Mouse (Mus musculus) cerebellum, postnatal 10 days (tissue): ENCODE measurements around the gene Tpm1.

ENCODE experiments used
- DNase-seq, 2 experiments: peaks; one replicate each; pipeline ENCODE4 v3.0.0; 2021; ENCODE audit warnings: mixed read lengths in 2 of 2

The Tpm1 gene

DNA sequence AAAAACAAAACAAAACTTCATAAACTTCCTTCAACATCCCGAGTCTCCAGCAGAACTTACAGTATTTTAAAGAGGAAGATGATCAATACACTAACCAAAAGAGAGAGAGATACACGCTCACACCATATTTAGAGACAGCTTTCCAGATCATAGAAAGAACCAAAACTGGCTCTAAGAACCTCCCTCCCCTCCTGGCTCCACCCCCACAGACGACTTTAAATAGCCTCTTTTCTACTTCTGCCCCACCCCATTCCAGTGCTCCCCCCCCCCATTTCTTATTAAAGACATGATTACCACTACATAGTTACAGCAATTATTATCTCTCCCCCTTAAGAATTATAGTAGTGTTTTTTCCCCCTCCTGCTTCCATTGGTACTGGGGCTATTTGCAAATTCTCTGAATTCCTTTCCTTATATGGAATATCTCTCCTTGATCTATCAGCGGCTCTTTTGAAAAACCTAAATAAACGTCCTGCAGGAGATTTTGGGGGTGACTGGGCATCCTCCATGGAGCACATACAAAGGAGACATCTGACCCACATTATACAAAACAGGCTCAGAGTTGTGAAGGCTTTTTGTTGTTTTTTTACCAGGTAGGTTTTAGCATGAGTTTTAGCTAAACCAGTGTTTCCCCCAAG is 3.1 kb downstream of the Tpm1 start:
- DNase-seq: no peak

DNA sequence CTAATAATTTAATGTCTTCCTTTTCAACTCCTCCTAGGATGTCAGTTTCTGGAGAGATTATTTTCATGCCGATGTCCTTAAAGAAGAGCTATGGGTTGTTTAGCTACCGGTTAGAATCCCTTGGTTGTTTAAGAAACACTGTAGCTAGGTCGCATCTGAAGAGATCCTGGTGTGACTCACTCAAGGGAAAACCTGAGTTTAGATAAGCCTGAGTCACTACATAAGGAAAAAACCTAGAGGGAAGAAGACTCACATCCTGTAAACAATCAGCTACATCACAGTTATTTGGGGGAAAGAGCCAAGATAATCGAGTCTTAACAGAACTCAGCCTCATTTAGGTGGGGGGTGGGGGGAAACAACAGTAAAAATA is 3.9 kb downstream of the Tpm1 start:
- no peak for DNase-seq

DNA sequence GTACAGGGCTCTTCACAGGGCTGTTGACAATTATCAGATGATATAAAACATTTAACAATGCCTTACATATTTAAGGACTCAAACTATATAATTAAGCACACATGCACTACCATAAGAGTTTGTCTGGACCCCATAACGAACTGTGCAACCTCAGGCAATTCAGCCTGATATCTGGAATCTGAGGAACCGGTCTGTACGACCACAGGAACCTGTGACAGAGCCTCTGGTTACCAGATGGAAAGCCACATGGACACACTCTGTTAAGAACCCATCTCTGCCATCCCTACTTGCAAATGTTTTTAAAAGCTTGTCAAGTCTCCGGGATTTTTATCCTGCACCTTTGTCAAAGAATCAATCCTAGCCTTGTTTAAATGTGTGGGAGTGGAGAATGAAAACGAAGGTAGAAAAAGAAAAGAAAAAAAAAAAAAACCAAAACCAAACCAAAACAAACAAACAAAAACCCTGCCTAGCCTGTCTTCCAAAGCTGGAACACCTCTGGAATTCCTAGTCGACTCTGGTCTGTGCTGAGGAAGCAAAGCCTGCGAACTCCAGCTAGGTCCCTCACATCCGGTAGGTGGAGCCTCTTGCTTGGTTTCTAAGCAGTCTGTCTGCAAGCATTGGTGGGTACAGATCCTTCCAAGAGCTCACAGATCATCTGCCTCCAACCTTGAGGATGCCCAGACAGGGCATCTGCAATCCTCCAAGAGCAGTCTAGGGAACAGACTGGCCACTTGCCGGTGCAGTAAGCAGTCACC is 4.5 kb downstream of the Tpm1 start:
- peak; percentile 86 to 88 for DNase-seq

DNA sequence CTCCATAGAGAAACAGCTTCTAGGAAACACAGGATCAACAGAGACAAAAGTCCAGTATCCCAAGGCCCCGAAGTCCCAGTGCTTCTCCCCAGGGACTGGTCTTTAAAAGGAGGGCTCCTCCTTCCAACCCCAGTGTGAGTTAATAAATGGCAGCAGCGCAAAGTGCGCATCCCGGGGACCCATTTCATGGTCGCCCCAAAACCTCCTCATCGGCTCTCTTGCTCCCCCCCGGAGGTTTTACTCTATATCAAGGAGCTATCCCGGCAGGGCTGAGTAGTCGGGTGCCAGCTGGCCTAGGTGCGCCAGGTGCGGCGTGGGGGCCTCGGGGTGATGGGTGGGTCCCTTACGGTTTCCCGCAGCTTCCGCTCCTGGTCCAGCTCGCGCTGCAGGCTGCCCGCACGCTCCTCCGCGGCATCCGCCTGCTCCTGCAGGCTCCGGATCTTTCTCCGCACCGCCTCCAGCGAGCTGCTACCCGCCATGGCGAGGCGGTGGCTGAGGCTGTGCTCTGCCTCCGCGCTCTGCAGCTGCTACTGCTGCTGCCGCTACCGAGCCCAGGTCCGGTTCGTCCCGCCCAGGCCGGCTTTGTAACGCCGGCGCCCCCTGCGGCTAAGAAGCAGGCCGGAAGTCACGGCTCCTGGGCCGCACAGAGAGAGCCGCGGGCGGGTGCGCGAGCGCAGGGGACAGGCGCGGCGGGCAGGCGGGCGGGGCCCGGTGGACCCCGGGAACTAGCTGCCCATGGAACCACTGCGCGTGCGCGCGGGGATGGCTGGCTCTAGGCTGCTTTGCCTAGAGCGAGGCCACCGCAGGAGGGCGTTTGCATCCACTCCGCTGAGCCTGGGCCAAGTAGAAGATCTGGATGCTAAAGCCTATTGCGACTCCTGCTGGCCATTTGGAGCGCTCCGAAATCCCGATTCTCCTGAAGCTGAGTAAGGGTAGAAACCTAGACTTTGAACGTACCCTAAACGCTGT is 5.7 kb downstream of the Tpm1 start:
- peak; percentile 100 for DNase-seq

DNA sequence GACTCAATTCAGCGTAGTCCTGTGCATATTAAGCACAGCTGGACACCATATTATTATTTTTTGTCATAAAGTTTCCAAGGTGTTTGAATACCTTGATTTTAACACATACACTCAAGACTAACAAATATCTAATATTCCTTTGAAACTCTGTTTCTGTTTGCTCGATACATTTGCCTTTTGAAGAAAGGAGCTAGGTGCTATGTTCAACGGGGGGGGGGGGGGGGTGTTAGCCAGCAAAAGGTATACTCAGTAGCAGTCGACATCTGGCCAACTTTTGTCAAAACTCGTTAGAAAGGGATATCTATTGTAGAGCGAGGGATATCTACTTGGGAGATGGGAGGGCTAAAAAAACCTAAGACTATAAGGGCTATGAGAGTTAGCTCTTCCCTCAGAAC is 6.4 kb downstream of the Tpm1 start:
- no peak for DNase-seq

DNA sequence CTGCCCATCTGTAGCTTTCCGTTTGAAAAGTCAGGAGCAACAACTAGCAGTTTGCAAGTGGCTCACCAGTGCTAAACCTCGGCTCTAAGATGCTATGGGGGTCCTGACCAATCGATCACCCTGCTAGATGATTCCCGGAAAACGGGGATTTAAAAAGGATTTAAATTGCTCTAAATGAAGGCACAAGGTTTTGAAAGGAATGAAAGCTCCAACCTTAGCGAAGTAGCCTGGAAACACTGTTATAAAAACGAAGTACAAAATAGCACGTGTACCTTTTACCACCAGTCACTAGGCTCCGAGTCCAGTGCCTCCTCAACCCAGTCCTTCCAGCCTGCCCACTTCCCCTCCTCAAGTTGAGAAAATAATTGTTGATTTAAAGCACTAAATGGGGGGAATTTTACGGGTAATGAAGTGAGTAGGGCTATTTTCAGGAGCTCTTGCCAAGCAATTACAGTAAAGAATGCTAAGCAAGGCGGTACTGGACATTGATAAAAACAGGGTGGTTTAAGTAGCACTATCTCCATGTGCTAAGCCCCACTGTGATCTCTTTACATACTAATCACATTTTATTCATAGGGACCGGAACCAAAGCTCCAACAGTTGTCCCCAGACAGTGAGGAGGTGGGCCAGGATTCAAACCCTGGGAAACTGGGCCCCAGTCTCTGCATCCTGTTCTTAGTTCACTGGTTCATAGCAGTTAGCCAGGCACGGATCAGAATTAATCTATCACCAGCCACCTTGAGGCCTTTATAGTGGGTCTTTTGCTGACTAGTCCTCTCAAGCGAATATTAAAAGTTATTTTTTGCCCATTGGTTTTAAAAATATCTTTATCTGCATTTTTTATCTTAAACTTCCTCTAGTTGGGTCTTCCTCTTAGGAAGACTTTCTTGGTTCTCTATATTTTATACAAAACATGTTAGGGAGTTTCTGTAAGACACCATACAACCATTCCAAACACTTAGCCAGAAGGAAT is 7.1 kb downstream of the Tpm1 start:
- DNase-seq: no peak

DNA sequence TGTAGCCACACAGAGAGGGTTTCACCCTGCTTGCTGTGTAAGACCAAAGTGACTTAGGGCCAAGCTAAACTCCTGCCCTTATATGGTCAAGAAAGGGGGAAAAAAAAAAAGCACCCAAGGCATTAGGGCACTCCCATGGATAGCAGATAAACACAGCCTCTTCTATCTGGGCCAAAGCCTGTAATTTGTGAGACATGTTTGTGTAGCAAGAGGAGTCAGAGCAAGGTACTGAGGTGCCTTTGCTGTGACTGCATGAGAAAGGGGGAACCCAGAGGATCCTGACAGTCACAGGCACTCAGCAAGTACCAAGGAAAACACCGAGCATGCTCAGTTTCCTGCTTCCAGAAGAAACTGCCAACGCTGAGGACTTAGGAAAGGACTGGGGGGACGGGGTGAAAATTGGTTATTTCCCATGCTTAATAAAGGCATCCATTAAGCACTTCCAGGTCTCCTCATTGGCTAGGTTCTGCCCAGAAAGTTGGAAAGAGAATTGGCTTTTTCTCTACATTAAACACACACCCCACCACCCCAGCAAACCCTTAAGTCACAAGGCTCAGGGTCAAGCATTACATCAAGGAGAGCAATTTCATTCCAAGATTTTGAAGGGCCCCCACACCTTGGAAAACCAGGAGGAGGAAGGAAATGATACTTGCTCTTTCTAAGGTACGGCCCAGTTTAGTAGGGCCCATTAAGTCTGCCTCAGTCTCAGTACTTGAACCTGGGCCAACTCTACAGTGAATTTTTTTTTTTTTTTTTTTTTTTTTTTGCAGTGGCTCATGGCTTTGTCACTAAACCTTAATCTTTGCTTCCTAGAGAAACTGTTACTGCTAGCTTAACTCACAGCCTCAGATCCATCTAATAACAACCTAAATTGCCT is 8.0 kb downstream of the Tpm1 start:
- DNase-seq: no peak

DNA sequence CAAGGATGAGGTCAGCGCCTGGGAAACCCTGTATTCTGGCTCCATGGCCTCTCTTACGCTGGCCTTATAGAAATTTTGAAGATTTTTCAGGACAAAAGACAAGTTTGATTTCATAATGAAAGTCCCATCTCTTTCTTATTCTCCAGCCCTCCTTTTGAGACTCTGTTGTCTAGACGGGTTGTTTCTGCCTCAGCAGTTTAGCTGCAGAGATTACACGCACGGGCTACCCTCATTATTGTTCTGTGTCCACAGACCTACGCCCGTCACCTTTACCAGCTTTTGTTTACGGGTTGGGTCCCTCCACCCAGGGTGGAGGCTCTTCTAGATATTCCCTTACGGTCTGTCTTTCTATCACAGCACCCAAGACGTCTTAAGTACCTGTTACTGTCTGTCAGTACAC is 9.3 kb downstream of the Tpm1 start:
- no peak for DNase-seq

DNA sequence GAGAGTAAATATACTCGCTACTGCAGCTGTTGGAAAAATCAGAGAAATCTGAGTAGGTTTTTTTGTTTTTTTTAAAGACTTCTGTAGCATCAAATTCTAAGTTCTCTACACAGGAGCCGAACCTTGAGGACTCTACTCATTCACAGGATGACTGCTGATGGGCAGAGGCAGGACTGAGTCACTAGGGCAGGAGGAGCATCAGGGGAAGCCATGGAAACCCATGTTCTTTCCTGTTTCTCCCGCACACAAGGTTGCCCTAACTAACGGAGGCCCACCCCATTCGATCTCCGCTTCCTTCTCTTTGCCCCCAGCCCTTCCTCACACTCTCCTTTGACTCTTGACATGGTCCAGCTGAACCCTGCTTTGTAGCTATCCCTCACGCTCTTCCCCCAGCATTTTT is 10.5 kb downstream of the Tpm1 start:
- DNase-seq: no peak

DNA sequence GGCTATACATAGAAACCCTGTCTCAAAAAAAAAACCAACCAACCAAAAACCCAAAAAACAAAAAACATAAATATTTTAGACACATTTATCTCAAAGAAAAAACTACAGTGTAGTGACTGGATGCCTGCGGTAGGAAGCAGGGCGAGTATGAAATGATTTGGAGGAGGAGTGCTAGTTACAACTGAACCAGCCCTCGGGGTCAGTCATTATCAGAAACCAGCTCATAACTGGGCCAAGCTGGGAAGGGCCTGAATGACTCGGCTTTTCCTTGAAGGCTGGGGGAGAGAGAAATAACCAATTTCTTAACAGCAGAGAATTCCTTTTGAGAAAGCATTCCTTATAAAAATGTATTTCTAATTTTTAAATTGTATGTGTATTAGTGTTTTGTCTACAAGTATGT is 11.5 kb downstream of the Tpm1 start:
- DNase-seq: no peak

DNA sequence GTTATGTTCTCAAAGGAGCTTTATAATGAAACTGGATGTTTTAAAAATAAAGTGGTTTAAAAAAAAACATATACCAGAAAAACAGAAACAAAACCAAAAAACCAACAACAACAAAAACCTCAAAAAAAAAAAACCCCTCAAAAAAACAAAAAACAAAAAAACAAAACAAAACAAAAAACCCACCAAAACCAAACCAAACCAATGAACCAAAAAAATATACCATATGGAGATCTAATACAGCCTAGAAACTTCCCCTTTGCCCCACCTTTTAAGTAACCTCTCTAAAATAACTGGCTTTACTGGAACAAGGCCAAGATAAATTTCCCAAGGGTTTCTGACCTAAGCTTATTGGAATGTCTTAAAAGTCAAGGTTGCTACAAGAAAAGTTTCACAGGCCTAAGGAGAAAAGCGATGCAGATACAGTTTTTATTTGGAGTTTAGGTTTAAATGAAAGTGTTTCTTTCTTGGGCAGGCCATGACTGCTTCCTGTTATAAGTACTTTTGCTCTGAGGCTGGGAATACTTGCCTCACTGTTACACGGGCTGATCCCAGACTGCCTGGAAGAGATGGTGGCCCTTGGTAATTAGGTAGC is 12.6 kb downstream of the Tpm1 start:
- DNase-seq: peak in 1 of 2 experiments; percentile 53

DNA sequence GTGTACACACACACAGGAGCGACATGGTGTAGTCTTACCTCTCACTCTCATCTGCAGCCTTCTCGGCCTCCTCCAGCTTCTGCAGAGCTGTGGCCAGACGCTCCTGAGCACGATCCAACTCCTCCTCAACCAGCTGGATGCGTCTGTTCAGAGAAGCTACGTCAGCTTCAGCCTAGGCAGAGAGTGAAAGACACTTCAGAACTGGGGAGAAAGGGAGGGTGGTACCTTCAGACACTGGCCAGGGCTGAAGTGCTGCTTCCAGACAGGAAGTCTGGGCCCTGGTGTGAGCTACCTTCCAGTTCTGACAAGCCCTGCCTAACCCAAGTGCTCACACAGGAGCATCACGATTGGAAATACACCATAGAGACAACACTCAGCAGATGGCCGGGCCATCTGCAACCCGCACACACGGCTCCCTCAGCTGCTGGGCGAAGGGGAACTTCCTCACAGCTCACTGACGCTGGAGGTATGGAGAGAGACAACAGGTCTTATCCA is 13.2 kb downstream of the Tpm1 start:
- DNase-seq: peak; percentile 84 to 88

DNA sequence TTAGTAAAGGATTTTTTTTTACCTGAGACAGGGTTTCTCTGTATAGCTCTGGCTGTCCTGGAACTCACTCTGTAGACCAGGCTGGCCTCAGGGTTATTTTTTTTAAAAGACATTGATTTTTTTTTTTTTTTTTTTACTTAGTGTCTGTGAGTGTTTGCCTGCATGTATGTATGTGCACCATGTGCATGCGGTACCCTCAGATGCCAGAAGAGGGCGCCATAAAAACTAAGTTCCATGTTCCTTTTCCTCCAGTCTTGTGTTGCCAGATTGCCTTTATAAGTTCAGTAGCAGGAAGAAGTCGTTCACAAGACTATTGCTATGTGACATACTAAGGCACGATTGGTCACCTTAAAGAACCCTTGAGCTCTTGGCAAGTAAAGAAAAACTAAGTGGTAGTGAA is 14.5 kb downstream of the Tpm1 start:
- DNase-seq: peak in 1 of 2 experiments; percentile 50

DNA sequence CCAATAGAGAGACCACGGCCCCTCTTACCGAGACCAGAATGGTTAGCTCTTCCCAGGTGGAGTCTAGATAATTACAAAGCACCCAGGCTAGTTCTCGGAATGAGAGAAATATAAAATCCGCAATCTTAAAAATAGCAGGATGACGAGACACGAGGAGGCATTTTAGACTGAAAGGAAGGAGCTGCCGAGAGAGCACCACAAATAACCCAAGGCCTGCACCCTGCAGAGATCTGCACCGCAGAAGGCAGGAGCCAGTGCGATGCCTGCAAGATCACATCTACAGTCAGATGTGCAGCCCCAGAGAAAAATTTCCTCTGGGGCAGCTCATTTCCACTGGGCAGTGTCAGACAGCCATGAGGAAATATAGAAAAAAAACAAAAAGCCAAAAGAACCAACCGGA is 16.2 kb downstream of the Tpm1 start:
- DNase-seq: no peak

DNA sequence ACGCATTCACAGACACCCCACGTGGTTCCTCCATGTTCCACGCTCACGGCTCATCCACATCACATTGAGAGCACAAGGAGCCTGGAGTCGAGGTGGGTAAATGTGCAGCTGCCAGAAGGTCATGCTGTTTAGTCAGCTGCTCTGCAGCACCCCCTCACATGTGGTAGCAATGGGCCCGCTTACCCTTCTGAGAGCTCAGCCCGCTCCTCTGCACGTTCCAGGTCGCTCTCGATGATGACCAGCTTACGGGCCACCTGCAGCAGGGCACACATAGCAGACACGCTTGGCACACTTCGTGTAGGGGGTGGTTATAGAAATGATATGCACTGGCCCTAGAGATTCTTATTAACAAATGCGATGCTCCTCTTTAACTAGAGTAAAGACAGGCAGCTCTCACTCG is 16.6 kb downstream of the Tpm1 start:
- no peak for DNase-seq

DNA sequence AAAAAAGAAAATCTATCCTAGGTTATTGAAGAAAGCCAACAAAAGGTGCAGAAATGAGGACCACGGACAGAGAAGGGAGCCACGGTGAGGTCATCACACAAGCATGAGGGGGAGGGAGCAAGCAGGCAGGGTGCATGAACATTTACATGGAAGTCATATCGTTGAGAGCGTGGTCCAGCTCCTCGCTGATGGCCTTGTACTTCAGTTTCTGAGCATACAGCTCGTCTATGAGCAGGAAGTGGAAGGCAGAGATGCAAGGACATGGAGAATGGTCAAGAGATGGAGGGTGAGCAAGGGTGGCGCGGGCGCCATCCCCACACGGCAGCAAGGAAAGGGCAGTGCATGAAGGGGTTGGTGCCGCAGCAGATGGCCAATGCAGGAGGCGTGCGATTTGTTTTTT is 19.7 kb downstream of the Tpm1 start:
- DNase-seq: no peak

DNA sequence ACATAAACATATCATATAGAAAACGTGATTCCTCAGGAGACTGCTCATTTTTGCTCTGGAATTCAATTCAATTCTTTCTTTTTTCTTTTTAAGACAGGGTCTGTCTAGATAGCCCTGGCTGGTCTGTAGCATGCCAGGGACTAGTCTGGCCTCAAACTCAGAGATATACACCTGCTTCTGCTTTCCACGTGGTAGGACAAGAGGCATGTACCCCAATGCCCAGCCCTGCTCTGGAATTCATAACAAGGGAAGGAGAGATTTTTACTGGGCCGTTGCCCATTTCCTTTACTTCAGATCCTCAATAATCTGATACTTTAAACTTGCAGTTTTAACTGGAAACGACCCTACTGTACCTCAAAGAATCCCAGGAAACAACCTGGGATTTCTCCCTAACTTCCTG is 20.3 kb downstream of the Tpm1 start:
- DNase-seq: no peak

DNA sequence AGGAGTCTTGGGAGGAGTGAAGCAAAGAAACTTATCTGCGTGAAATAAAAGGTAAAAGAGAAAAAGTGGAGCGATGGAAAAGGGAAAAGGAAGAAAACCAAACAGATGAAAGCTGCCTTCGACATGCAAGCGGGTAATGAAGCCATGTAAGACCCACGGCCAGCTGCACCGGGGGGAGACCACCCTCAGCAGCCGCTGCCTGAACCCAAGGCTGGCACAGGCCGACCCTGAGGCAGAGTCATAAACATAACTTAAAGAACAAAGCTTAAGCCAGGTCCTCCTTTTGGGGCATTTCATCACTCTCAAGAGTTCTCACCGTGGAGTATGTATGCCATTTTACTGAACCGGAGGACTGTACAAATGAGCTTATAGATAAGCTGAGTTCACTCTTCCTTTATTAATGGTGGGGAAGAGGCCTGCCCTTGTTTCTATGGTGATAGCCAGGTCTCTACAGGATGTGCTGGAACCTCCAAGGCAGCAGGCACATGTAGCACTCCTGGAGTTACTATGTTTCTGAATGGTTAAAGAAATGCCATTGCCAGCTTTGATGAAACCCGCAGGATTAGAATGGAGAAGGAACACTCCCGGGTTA is 21.0 kb downstream of the Tpm1 start:
- DNase-seq: no peak

DNA sequence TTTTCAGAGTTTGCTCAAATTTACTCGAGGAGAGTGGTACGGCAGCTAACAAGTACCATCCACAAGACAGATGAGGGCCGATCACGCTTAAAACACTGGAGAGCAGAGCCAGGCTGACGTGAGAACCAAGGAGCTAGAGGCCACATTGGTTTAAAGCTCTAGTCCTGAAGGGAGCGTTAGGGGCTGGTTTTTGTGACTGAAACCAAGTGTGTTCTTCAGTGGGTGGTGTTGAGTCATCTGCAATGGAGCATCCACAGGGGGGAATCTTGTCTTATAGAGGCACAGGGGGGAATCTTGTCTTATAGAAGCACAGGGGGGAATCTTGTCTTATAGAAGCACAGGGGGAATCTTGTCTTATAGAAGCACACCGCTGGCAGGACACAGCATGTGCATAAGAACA is 22.3 kb downstream of the Tpm1 start:
- DNase-seq: no peak

DNA sequence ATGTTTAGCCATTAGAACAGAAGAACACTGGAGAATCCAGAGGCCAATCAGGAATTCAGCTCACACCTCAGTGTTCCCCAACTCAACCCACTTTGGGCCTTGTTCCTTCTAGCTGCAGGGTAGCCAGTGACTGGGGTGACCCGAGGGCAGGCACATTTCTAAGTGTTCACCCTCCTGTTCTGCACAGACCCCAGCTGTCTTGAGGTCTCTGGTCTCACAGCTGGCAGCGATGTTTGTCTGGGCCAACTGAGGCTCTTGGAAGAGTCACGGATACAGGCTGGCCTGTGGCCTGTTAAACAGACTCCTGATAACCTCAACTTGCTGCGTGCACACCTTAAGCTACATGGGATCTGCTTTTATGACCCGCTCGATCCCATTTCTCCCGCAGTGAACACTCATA is 23.1 kb downstream of the Tpm1 start:
- no peak for DNase-seq
